Mouse (Mus musculus): ENCODE measurements around the gene Hmgxb4. TPM values are rescaled to one million over a fixed set of nuclear protein-coding genes. Genes with fewer than 3 reads are reported as not detected.
A peak's percentile ranks its signal among the peaks of the same experiment; 100 is the strongest.

The Hmgxb4 gene
- polyA plus RNA-seq, 1 experiment from 2014 or later: 45.3 TPM

GRCm38 (mm10) chr8:75013557-75013956 lies 20.4 kb downstream of the Hmgxb4 start:
- Histone ChIP-seq H3K27me3 (ENCODE audit: control insufficient read depth, insufficient read depth, low read length) (no peaks in the 10 kb centered on the region), H3K4me2 (no peak overlapping the region), H3K9me3 (ENCODE audit: control insufficient read depth, low read length) (no peaks in the 10 kb centered on the region), H3K4me1 (ENCODE audit: control insufficient read depth, insufficient read depth, low read length) (no peaks in the 10 kb centered on the region), H3K27ac (ENCODE audit: low read depth, low read length) (no peak overlapping the region), H3K36me3 (ENCODE audit: control insufficient read depth, insufficient read depth, low read length) (peaks cover 7% of the 10 kb centered on the region; the same call in 1 of the 2 replicates), H3K9ac (ENCODE audit: low read length) (no peak overlapping the region), H3K4me3 (ENCODE audit: low read depth, low read length) (no peak overlapping the region)
- no peak for ATAC-seq (ENCODE audit: low FRiP score)
- peak; percentile 35 for DNase-seq (ENCODE audit: low spot score, missing footprints)
- WGBS: 57% methylated on average over 2 of the region's 2 CpGs

GRCm38 (mm10) chr8:75013964-75014363 lies 20.8 kb downstream of the Hmgxb4 start:
- Histone ChIP-seq H3K9ac (ENCODE audit: low read length) (no peak overlapping the region), H3K4me1 (ENCODE audit: control insufficient read depth, insufficient read depth, low read length) (no peaks in the 10 kb centered on the region), H3K9me3 (ENCODE audit: control insufficient read depth, low read length) (no peaks in the 10 kb centered on the region), H3K27ac (ENCODE audit: low read depth, low read length) (no peak overlapping the region), H3K4me3 (ENCODE audit: low read depth, low read length) (no peak overlapping the region), H3K36me3 (ENCODE audit: control insufficient read depth, insufficient read depth, low read length) (peaks cover 5% of the 10 kb centered on the region; the same call in 1 of the 2 replicates), H3K4me2 (no peak overlapping the region), H3K27me3 (ENCODE audit: control insufficient read depth, insufficient read depth, low read length) (no peaks in the 10 kb centered on the region)
- DNase-seq (ENCODE audit: low spot score, missing footprints): no peak
- 83% methylated on average over 3 of the region's 3 CpGs for WGBS
- ATAC-seq (ENCODE audit: low FRiP score): no peak

GRCm38 (mm10) chr8:75015981-75016380 lies 22.8 kb downstream of the Hmgxb4 start:
- Histone ChIP-seq H3K9me3 (ENCODE audit: control insufficient read depth, low read length) (no peaks in the 10 kb centered on the region), H3K9ac (ENCODE audit: low read length) (no peak overlapping the region), H3K36me3 (ENCODE audit: control insufficient read depth, insufficient read depth, low read length) (no peaks in the 10 kb centered on the region), H3K27me3 (ENCODE audit: control insufficient read depth, insufficient read depth, low read length) (no peaks in the 10 kb centered on the region), H3K27ac (ENCODE audit: low read depth, low read length) (no peak overlapping the region), H3K4me1 (ENCODE audit: control insufficient read depth, insufficient read depth, low read length) (no peaks in the 10 kb centered on the region), H3K4me2 (no peak overlapping the region), H3K4me3 (ENCODE audit: low read depth, low read length) (no peak overlapping the region)
- ATAC-seq (ENCODE audit: low FRiP score) (no peak), DNase-seq (ENCODE audit: low spot score, missing footprints) (peak; percentile 45)
- WGBS: 64% methylated on average over 2 of the region's 2 CpGs

GRCm38 (mm10) chr8:75016422-75016821 lies 23.3 kb downstream of the Hmgxb4 start:
- Histone ChIP-seq H3K27me3 (ENCODE audit: control insufficient read depth, insufficient read depth, low read length) (no peaks in the 10 kb centered on the region), H3K4me3 (ENCODE audit: low read depth, low read length) (no peak overlapping the region), H3K9me3 (ENCODE audit: control insufficient read depth, low read length) (no peaks in the 10 kb centered on the region), H3K4me2 (no peak overlapping the region), H3K9ac (ENCODE audit: low read length) (no peak overlapping the region), H3K4me1 (ENCODE audit: control insufficient read depth, insufficient read depth, low read length) (no peaks in the 10 kb centered on the region), H3K27ac (ENCODE audit: low read depth, low read length) (no peak overlapping the region), H3K36me3 (ENCODE audit: control insufficient read depth, insufficient read depth, low read length) (no peaks in the 10 kb centered on the region)
- DNase-seq (ENCODE audit: low spot score, missing footprints) (peak; percentile 4), ATAC-seq (ENCODE audit: low FRiP score) (no peak)
- 91% methylated on average over 1 of the region's 1 CpGs for WGBS

- ATAC-seq (ENCODE audit: low FRiP score): no peak
- peak; percentile 72 for DNase-seq (ENCODE audit: low spot score, missing footprints)
- Histone ChIP-seq H3K36me3 (ENCODE audit: control insufficient read depth, insufficient read depth, low read length) (peaks cover 15% of the 10 kb centered on the region), H3K4me3 (ENCODE audit: low read depth, low read length) (no peak overlapping the region), H3K9me3 (ENCODE audit: control insufficient read depth, low read length) (no peaks in the 10 kb centered on the region), H3K9ac (ENCODE audit: low read length) (no peak overlapping the region), H3K27ac (ENCODE audit: low read depth, low read length) (no peak overlapping the region), H3K4me1 (ENCODE audit: control insufficient read depth, insufficient read depth, low read length) (no peaks in the 10 kb centered on the region), H3K27me3 (ENCODE audit: control insufficient read depth, insufficient read depth, low read length) (no peaks in the 10 kb centered on the region), H3K4me2 (no peak overlapping the region)
- 35% methylated on average over 5 of the region's 5 CpGs for WGBS
Measured at GRCm38 (mm10) chr8:75018274-75018972, 25.3 kb downstream of the Hmgxb4 start.

- DNase-seq (ENCODE audit: low spot score, missing footprints) (no peak), ATAC-seq (ENCODE audit: low FRiP score) (no peak)
- Histone ChIP-seq H3K36me3 (ENCODE audit: control insufficient read depth, insufficient read depth, low read length) (peaks cover 34% of the 10 kb centered on the region), H3K27ac (ENCODE audit: low read depth, low read length) (no peak overlapping the region), H3K4me1 (ENCODE audit: control insufficient read depth, insufficient read depth, low read length) (no peaks in the 10 kb centered on the region), H3K4me3 (ENCODE audit: low read depth, low read length) (no peak overlapping the region), H3K9ac (ENCODE audit: low read length) (no peak overlapping the region), H3K4me2 (no peak overlapping the region), H3K9me3 (ENCODE audit: control insufficient read depth, low read length) (no peaks in the 10 kb centered on the region), H3K27me3 (ENCODE audit: control insufficient read depth, insufficient read depth, low read length) (no peaks in the 10 kb centered on the region)
- WGBS: 86% methylated on average over 3 of the region's 3 CpGs
Measured at GRCm38 (mm10) chr8:75023660-75024316, 30.6 kb downstream of the Hmgxb4 start.

- 95% methylated on average over 4 of the region's 4 CpGs for WGBS
- H3K4me2 ChIP-seq: no peak overlapping the region
- H3K27me3 ChIP-seq (ENCODE audit: control insufficient read depth, insufficient read depth, low read length): no peaks in the 10 kb centered on the region
- no peak overlapping the region for H3K4me3 ChIP-seq (ENCODE audit: low read depth, low read length)
- ATAC-seq (ENCODE audit: low FRiP score): no peak
- H3K36me3 ChIP-seq (ENCODE audit: control insufficient read depth, insufficient read depth, low read length): peaks cover 43% of the 10 kb centered on the region
- no peaks in the 10 kb centered on the region for H3K9me3 ChIP-seq (ENCODE audit: control insufficient read depth, low read length)
- H3K27ac ChIP-seq (ENCODE audit: low read depth, low read length): no peak overlapping the region
- H3K9ac ChIP-seq (ENCODE audit: low read length): no peak overlapping the region
- H3K4me1 ChIP-seq (ENCODE audit: control insufficient read depth, insufficient read depth, low read length): no peaks in the 10 kb centered on the region
- no peak for DNase-seq (ENCODE audit: low spot score, missing footprints)
Measured at GRCm38 (mm10) chr8:75025809-75026208, 32.7 kb downstream of the Hmgxb4 start.

- DNase-seq (ENCODE audit: low spot score, missing footprints) (no peak), ATAC-seq (ENCODE audit: low FRiP score) (no peak)
- Histone ChIP-seq H3K27me3 (ENCODE audit: control insufficient read depth, insufficient read depth, low read length) (no peaks in the 10 kb centered on the region), H3K27ac (ENCODE audit: low read depth, low read length) (no peak overlapping the region), H3K36me3 (ENCODE audit: control insufficient read depth, insufficient read depth, low read length) (peaks cover 25% of the 10 kb centered on the region), H3K9ac (ENCODE audit: low read length) (no peak overlapping the region), H3K4me3 (ENCODE audit: low read depth, low read length) (no peak overlapping the region), H3K4me1 (ENCODE audit: control insufficient read depth, insufficient read depth, low read length) (peaks cover 5% of the 10 kb centered on the region; the same call in 1 of the 2 replicates), H3K9me3 (ENCODE audit: control insufficient read depth, low read length) (no peaks in the 10 kb centered on the region), H3K4me2 (no peak overlapping the region)
- WGBS: 95% methylated on average over 3 of the region's 3 CpGs
Measured at GRCm38 (mm10) chr8:75030453-75031024, 37.4 kb downstream of the Hmgxb4 start.

- H3K27me3 ChIP-seq (ENCODE audit: control insufficient read depth, insufficient read depth, low read length): no peaks in the 10 kb centered on the region
- no peak overlapping the region for H3K27ac ChIP-seq (ENCODE audit: low read depth, low read length)
- peak overlapping the region; percentile 52 for H3K4me3 ChIP-seq (ENCODE audit: low read depth, low read length)
- peak overlapping the region; percentile 86 for H3K4me2 ChIP-seq
- ATAC-seq (ENCODE audit: low FRiP score) (no peak), DNase-seq (ENCODE audit: low spot score, missing footprints) (no peak)
- peaks cover 13% of the 10 kb centered on the region for H3K36me3 ChIP-seq (ENCODE audit: control insufficient read depth, insufficient read depth, low read length)
- WGBS: 70% methylated on average over 5 of the region's 5 CpGs
- H3K9ac ChIP-seq (ENCODE audit: low read length): no peak overlapping the region
- peaks cover 5% of the 10 kb centered on the region; the same call in 1 of the 2 replicates for H3K4me1 ChIP-seq (ENCODE audit: control insufficient read depth, insufficient read depth, low read length)
- no peaks in the 10 kb centered on the region for H3K9me3 ChIP-seq (ENCODE audit: control insufficient read depth, low read length)
Measured at GRCm38 (mm10) chr8:75032961-75033360, 39.8 kb downstream of the Hmgxb4 start.
